Mouse (Mus musculus): ENCODE measurements around the gene Pear1. TPM values are rescaled to one million over a fixed set of nuclear protein-coding genes. Genes with fewer than 3 reads are reported as not detected.

Pear1 gene
- polyA plus RNA-seq, 1 experiment from 2014 or later = 17.0 TPM

- WGBS = 58% methylated on average over 20 of the region's 20 CpGs
- Histone ChIP-seq H3K4me1 (ENCODE audit: control insufficient read depth in 2 of 2, insufficient read depth in 2 of 2, low read length in 2 of 2) (no peaks in the 10 kb centered on the region; a peak in 1 of 4 replicates), H3K4me2 (ENCODE audit: low read length) (peak overlapping the region; percentile 53), H3K27me3 (ENCODE audit: control insufficient read depth, insufficient read depth, low read length) (peaks cover 11% of the 10 kb centered on the region; the same call in 1 of the 2 replicates), H3K27ac (replicated peaks in 1 of 2; ENCODE audit: control insufficient read depth in 1 of 2, insufficient read depth in 1 of 2, low read depth in 2 of 2, low read length in 2 of 2) (no peak overlapping the region), H3K9me3 (ENCODE audit: control insufficient read depth, low read length) (no peaks in the 10 kb centered on the region), H3K4me3 (ENCODE audit: control insufficient read depth in 1 of 2, insufficient read depth in 1 of 2, low read depth in 1 of 2, low read length in 2 of 2) (no peak overlapping the region), H3K36me3 (ENCODE audit: control insufficient read depth, insufficient read depth, low read length) (peaks cover 44% of the 10 kb centered on the region), H3K9ac (ENCODE audit: low read length) (no peak overlapping the region)
- no peak for ATAC-seq (ENCODE audit: insufficient number of reproducible peaks, insufficient read depth, low FRiP score, low read depth)
These were observed 67.6 kb downstream of the Pear1 start for GRCm38 (mm10) chr3:87756488-87756887.

- H3K4me2 ChIP-seq (ENCODE audit: low read length) = peak overlapping the region; percentile 53
- peaks cover 49% of the 10 kb centered on the region for H3K36me3 ChIP-seq (ENCODE audit: control insufficient read depth, insufficient read depth, low read length)
- 6% methylated on average over 24 of the region's 24 CpGs for WGBS
- no peak overlapping the region for H3K9ac ChIP-seq (ENCODE audit: low read length)
- peak; percentile 55; the same call in 1 of the 2 replicates for ATAC-seq (ENCODE audit: insufficient number of reproducible peaks, insufficient read depth, low FRiP score, low read depth)
- no peak overlapping the region for H3K27ac ChIP-seq (replicated peaks in 1 of 2; ENCODE audit: control insufficient read depth in 1 of 2, insufficient read depth in 1 of 2, low read depth in 2 of 2, low read length in 2 of 2)
- H3K4me1 ChIP-seq (ENCODE audit: control insufficient read depth in 2 of 2, insufficient read depth in 2 of 2, low read length in 2 of 2) = no peaks in the 10 kb centered on the region
- peaks cover 14% of the 10 kb centered on the region; the same call in 1 of the 2 replicates for H3K27me3 ChIP-seq (ENCODE audit: control insufficient read depth, insufficient read depth, low read length)
- H3K4me3 ChIP-seq (ENCODE audit: control insufficient read depth in 1 of 2, insufficient read depth in 1 of 2, low read depth in 1 of 2, low read length in 2 of 2) = no peak overlapping the region
- no peaks in the 10 kb centered on the region for H3K9me3 ChIP-seq (ENCODE audit: control insufficient read depth, low read length)
These were observed 68.1 kb downstream of the Pear1 start for GRCm38 (mm10) chr3:87755964-87756363.

GRCm38 (mm10) chr3:87753829-87754228 is 70.3 kb downstream of the Pear1 start:
- H3K27ac ChIP-seq (replicated peaks in 1 of 2; ENCODE audit: control insufficient read depth in 1 of 2, insufficient read depth in 1 of 2, low read depth in 2 of 2, low read length in 2 of 2) = no peak overlapping the region
- H3K4me3 ChIP-seq (ENCODE audit: control insufficient read depth in 1 of 2, insufficient read depth in 1 of 2, low read depth in 1 of 2, low read length in 2 of 2) = no peak overlapping the region
- H3K27me3 ChIP-seq (ENCODE audit: control insufficient read depth, insufficient read depth, low read length) = peaks cover 14% of the 10 kb centered on the region; the same call in 1 of the 2 replicates
- 79% methylated on average over 13 of the region's 13 CpGs for WGBS
- no peak overlapping the region for H3K4me2 ChIP-seq (ENCODE audit: low read length)
- ATAC-seq (ENCODE audit: insufficient number of reproducible peaks, insufficient read depth, low FRiP score, low read depth) = no peak
- no peak overlapping the region for H3K9ac ChIP-seq (ENCODE audit: low read length)
- H3K9me3 ChIP-seq (ENCODE audit: control insufficient read depth, low read length) = no peaks in the 10 kb centered on the region
- peaks cover 51% of the 10 kb centered on the region for H3K36me3 ChIP-seq (ENCODE audit: control insufficient read depth, insufficient read depth, low read length)
- no peaks in the 10 kb centered on the region for H3K4me1 ChIP-seq (ENCODE audit: control insufficient read depth in 2 of 2, insufficient read depth in 2 of 2, low read length in 2 of 2)

GRCm38 (mm10) chr3:87752567-87752966 is 71.5 kb downstream of the Pear1 start:
- Histone ChIP-seq H3K4me2 (ENCODE audit: low read length) (no peak overlapping the region), H3K27me3 (ENCODE audit: control insufficient read depth, insufficient read depth, low read length) (peaks cover 14% of the 10 kb centered on the region; the same call in 1 of the 2 replicates), H3K4me3 (ENCODE audit: control insufficient read depth in 1 of 2, insufficient read depth in 1 of 2, low read depth in 1 of 2, low read length in 2 of 2) (no peak overlapping the region), H3K27ac (replicated peaks in 1 of 2; ENCODE audit: control insufficient read depth in 1 of 2, insufficient read depth in 1 of 2, low read depth in 2 of 2, low read length in 2 of 2) (no peak overlapping the region), H3K9ac (ENCODE audit: low read length) (no peak overlapping the region), H3K36me3 (ENCODE audit: control insufficient read depth, insufficient read depth, low read length) (peaks cover 54% of the 10 kb centered on the region), H3K4me1 (ENCODE audit: control insufficient read depth in 2 of 2, insufficient read depth in 2 of 2, low read length in 2 of 2) (peaks cover 3 to 4% of the 10 kb centered on the region in 2 experiments; a peak in 1 of 4 replicates), H3K9me3 (ENCODE audit: control insufficient read depth, low read length) (no peaks in the 10 kb centered on the region)
- no peak for ATAC-seq (ENCODE audit: insufficient number of reproducible peaks, insufficient read depth, low FRiP score, low read depth)
- 81% methylated on average over 3 of the region's 3 CpGs for WGBS

- H3K36me3 ChIP-seq (ENCODE audit: control insufficient read depth, insufficient read depth, low read length) = peaks cover 46% of the 10 kb centered on the region
- H3K27ac ChIP-seq (replicated peaks in 1 of 2; ENCODE audit: control insufficient read depth in 1 of 2, insufficient read depth in 1 of 2, low read depth in 2 of 2, low read length in 2 of 2) = no peak overlapping the region
- H3K9ac ChIP-seq (ENCODE audit: low read length) = no peak overlapping the region
- no peak overlapping the region for H3K4me3 ChIP-seq (ENCODE audit: control insufficient read depth in 1 of 2, insufficient read depth in 1 of 2, low read depth in 1 of 2, low read length in 2 of 2)
- H3K4me2 ChIP-seq (ENCODE audit: low read length) = no peak overlapping the region
- peaks cover 9 to 11% of the 10 kb centered on the region in 2 experiments; a peak in 3 of 4 replicates for H3K4me1 ChIP-seq (ENCODE audit: control insufficient read depth in 2 of 2, insufficient read depth in 2 of 2, low read length in 2 of 2)
- no peak for ATAC-seq (ENCODE audit: insufficient number of reproducible peaks, insufficient read depth, low FRiP score, low read depth)
- no peaks in the 10 kb centered on the region for H3K9me3 ChIP-seq (ENCODE audit: control insufficient read depth, low read length)
- peaks cover 16% of the 10 kb centered on the region; the same call in 1 of the 2 replicates for H3K27me3 ChIP-seq (ENCODE audit: control insufficient read depth, insufficient read depth, low read length)
- WGBS = 89% methylated on average over 12 of the region's 12 CpGs
These were observed 74.1 kb downstream of the Pear1 start for GRCm38 (mm10) chr3:87749977-87750376.

- ATAC-seq (ENCODE audit: insufficient number of reproducible peaks, insufficient read depth, low FRiP score, low read depth) = no peak
- Histone ChIP-seq H3K4me2 (ENCODE audit: low read length) (no peak overlapping the region), H3K9me3 (ENCODE audit: control insufficient read depth, low read length) (no peaks in the 10 kb centered on the region), H3K27me3 (ENCODE audit: control insufficient read depth, insufficient read depth, low read length) (peaks cover 9% of the 10 kb centered on the region; the same call in 1 of the 2 replicates), H3K4me3 (ENCODE audit: control insufficient read depth in 1 of 2, insufficient read depth in 1 of 2, low read depth in 1 of 2, low read length in 2 of 2) (no peak overlapping the region), H3K27ac (replicated peaks in 1 of 2; ENCODE audit: control insufficient read depth in 1 of 2, insufficient read depth in 1 of 2, low read depth in 2 of 2, low read length in 2 of 2) (no peak overlapping the region), H3K4me1 (ENCODE audit: control insufficient read depth in 2 of 2, insufficient read depth in 2 of 2, low read length in 2 of 2) (peaks cover 10 to 12% of the 10 kb centered on the region in 2 experiments; a peak in 3 of 4 replicates), H3K36me3 (ENCODE audit: control insufficient read depth, insufficient read depth, low read length) (peaks cover 37% of the 10 kb centered on the region), H3K9ac (ENCODE audit: low read length) (no peak overlapping the region)
- 13% methylated on average over 5 of the region's 5 CpGs for WGBS
These were observed 75.1 kb downstream of the Pear1 start for GRCm38 (mm10) chr3:87749036-87749435.

- peaks cover 31% of the 10 kb centered on the region for H3K36me3 ChIP-seq (ENCODE audit: control insufficient read depth, insufficient read depth, low read length)
- 45% methylated on average over 13 of the region's 13 CpGs for WGBS
- H3K9me3 ChIP-seq (ENCODE audit: control insufficient read depth, low read length) = no peaks in the 10 kb centered on the region
- peaks cover 10 to 12% of the 10 kb centered on the region in 2 experiments; a peak in 3 of 4 replicates for H3K4me1 ChIP-seq (ENCODE audit: control insufficient read depth in 2 of 2, insufficient read depth in 2 of 2, low read length in 2 of 2)
- no peak within 1 kb of the TSS for H3K4me3 ChIP-seq (ENCODE audit: control insufficient read depth in 1 of 2, insufficient read depth in 1 of 2, low read depth in 1 of 2, low read length in 2 of 2)
- ATAC-seq (ENCODE audit: insufficient number of reproducible peaks, insufficient read depth, low FRiP score, low read depth) = no peak
- H3K27ac ChIP-seq (replicated peaks in 1 of 2; ENCODE audit: control insufficient read depth in 1 of 2, insufficient read depth in 1 of 2, low read depth in 2 of 2, low read length in 2 of 2) = no peak within 1 kb of the TSS
- H3K4me2 ChIP-seq (ENCODE audit: low read length) = no peak within 1 kb of the TSS
- peaks cover 9% of the 10 kb centered on the region; the same call in 1 of the 2 replicates for H3K27me3 ChIP-seq (ENCODE audit: control insufficient read depth, insufficient read depth, low read length)
- H3K9ac ChIP-seq (ENCODE audit: low read length) = no peak within 1 kb of the TSS
These were observed 75.7 kb downstream of the Pear1 start, which contains the start of gene Lrrc71 for GRCm38 (mm10) chr3:87748431-87748830. Lrrc71 (minus strand) TSS chr3:87748625.

All from heart, embryonic 14.5 days (tissue).